Mouse (Mus musculus): ENCODE measurements at regions not wholly inside any gene's neighbourhood (a gene's known extent, or its start where the extent isn't known, plus 50 kb on each side); places are given as distances from the start of the nearest gene placed in this dataset.

DNA sequence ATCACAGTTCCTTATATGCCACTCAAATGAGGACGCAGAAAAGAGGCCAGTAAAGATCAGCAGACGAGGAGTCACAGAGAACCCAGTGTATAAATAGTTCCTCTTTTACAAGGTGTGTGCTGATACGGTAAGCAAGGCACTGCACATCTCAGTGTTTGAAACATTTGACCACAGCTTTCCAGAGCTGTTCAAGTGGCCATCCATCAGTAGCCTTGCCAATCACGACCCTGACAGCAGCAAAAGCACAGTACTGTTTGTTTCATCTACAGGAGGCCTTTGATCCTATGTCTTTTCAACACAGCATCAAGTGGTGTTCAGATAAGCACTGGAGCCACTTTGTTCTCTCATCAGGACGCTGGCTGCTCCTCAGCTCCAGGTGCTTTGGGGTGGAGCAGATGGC lies 511.4 kb upstream of the Adarb2 start:
- Histone ChIP-seq H3K9ac (ENCODE audit: low read length) (no peak overlapping the region), H3K36me3 (ENCODE audit: control insufficient read depth, insufficient read depth, low read length) (no peaks in the 10 kb centered on the region), H3K4me2 (ENCODE audit: low read length) (no peak overlapping the region), H3K27ac (ENCODE audit: low read depth, low read length) (no peak overlapping the region), H3K9me3 (replicated peaks; ENCODE audit: control insufficient read depth, low read length) (no peaks in the 10 kb centered on the region), H3K4me1 (ENCODE audit: control insufficient read depth, insufficient read depth, low read length) (no peaks in the 10 kb centered on the region), H3K4me3 (ENCODE audit: low read depth, low read length) (no peak overlapping the region), H3K27me3 (replicated peaks; ENCODE audit: control insufficient read depth, insufficient read depth, low read length) (no peaks in the 10 kb centered on the region)
- no peak for ATAC-seq
- DNase-seq (ENCODE audit: low spot score), result no peak
- 69% methylated on average over 5 of the region's 5 CpGs for WGBS

DNA sequence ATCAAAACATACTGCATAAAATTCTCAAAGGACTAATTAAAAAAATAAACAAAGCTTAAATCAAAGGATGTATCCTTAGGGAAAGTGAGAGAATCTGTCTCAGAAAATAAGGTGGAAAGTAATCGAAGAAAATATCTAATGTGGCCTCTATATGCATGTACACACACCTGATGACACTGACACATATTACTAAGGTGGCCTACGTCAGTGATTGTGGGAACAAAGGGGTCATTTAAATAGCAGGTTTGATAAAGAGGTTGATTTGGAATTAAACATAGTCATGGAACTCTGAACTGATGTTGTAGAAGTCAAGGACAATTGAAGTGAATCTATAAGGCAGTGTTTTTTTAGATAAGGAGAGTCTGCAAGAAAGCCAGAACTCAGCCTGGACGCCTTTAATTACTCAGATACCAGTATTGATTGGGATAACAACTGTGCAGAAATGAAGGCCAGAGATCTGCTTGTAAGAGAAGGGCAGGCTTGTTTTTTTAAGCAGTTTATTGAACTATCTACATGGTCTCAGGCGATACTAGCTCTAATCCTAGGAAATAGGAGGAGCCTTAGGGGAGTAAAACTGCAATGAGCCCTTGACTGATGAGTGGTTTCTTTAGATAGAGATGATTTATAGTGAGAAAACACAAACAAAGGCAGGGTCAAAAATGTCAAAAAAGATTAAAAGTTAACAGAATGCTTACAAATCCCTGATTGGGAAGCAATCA lies 504.9 kb upstream of the Adarb2 start:
- DNase-seq (ENCODE audit: low spot score), result no peak
- H3K4me2 ChIP-seq (ENCODE audit: low read length), result no peak overlapping the region
- H3K36me3 ChIP-seq (ENCODE audit: control insufficient read depth, insufficient read depth, low read length), result no peaks in the 10 kb centered on the region
- WGBS, result 87% methylated on average over 4 of the region's 4 CpGs
- no peak overlapping the region for H3K9ac ChIP-seq (ENCODE audit: low read length)
- no peak for ATAC-seq
- H3K4me3 ChIP-seq (ENCODE audit: low read depth, low read length), result no peak overlapping the region
- H3K27me3 ChIP-seq (replicated peaks; ENCODE audit: control insufficient read depth, insufficient read depth, low read length), result no peaks in the 10 kb centered on the region
- H3K4me1 ChIP-seq (ENCODE audit: control insufficient read depth, insufficient read depth, low read length), result no peaks in the 10 kb centered on the region
- H3K27ac ChIP-seq (ENCODE audit: low read depth, low read length), result no peak overlapping the region
- no peaks in the 10 kb centered on the region for H3K9me3 ChIP-seq (replicated peaks; ENCODE audit: control insufficient read depth, low read length)

DNA sequence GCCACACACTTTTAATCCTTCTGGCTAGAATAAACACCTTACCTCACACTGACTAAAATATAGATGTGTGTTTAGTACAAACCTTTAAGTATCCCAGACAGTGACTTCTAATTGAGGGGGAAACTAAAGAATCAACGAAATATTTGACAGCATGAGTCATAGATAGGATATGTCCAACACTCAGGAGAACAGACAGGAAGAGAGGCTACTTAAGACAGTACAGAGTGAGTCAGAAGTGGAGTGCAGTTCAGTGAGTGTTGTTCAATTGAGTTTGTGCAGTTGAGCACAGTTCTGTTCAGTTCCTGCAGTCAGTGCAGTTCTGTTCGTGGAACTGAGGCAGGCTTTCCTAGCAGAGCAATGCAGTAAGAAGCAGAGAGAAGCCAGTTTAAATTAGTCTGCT lies 481.1 kb upstream of the Adarb2 start:
- H3K36me3 ChIP-seq (ENCODE audit: control insufficient read depth, insufficient read depth, low read length), result no peaks in the 10 kb centered on the region
- H3K9me3 ChIP-seq (replicated peaks; ENCODE audit: control insufficient read depth, low read length), result no peaks in the 10 kb centered on the region
- no peaks in the 10 kb centered on the region for H3K4me1 ChIP-seq (ENCODE audit: control insufficient read depth, insufficient read depth, low read length)
- no peak overlapping the region for H3K27ac ChIP-seq (ENCODE audit: low read depth, low read length)
- H3K4me2 ChIP-seq (ENCODE audit: low read length), result no peak overlapping the region
- ATAC-seq (no peak), DNase-seq (ENCODE audit: low spot score) (no peak)
- no peaks in the 10 kb centered on the region for H3K27me3 ChIP-seq (replicated peaks; ENCODE audit: control insufficient read depth, insufficient read depth, low read length)
- 73% methylated on average over 2 of the region's 2 CpGs for WGBS
- no peak overlapping the region for H3K9ac ChIP-seq (ENCODE audit: low read length)
- H3K4me3 ChIP-seq (ENCODE audit: low read depth, low read length), result no peak overlapping the region

DNA sequence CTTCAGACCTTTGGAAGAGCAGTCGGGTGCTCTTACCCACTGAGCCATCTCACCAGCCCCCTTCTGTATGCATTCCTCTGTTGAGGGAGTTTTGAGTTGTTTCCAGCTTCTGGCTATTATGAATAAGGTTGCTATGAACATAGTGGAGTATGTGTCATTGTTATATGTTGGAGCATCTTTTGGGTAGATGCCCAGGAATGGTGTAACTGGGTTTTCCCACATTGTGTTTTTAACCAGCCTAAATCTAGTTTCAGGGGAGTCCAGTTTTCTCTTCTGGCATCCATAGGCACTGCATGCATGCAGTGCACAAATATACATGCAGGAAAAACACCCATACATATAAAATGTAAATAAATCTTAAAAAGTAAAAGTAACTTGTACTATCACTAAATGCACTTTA lies 453.0 kb upstream of the Adarb2 start:
- Histone ChIP-seq H3K27me3 (replicated peaks; ENCODE audit: control insufficient read depth, insufficient read depth, low read length) (no peaks in the 10 kb centered on the region), H3K4me3 (ENCODE audit: low read depth, low read length) (no peak overlapping the region), H3K4me1 (ENCODE audit: control insufficient read depth, insufficient read depth, low read length) (no peaks in the 10 kb centered on the region), H3K4me2 (ENCODE audit: low read length) (no peak overlapping the region), H3K9me3 (replicated peaks; ENCODE audit: control insufficient read depth, low read length) (no peaks in the 10 kb centered on the region), H3K9ac (ENCODE audit: low read length) (no peak overlapping the region), H3K36me3 (ENCODE audit: control insufficient read depth, insufficient read depth, low read length) (no peaks in the 10 kb centered on the region), H3K27ac (ENCODE audit: low read depth, low read length) (no peak overlapping the region)
- DNase-seq (ENCODE audit: low spot score) (no peak), ATAC-seq (no peak)
- WGBS, result 93% methylated on average over 1 of the region's 1 CpGs

DNA sequence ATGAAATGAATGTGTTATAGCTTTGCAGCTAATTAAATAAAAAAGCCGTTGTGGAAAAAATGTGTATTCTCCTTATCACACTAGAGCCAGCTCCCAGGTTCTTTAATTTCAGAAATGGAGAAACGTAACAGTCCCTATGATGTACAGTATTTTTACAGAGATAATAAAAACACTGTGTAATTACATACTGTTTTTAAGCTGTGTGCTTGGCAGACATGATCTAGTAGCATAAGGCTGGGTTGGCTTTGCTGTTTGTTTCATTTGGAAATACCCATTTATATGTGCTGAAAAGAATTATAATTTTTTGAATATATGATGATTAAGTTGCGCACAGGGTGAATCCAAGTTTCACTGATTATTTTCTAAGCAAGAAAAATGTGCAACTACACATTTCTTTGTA lies 417.4 kb upstream of the Adarb2 start:
- no peak overlapping the region for H3K27ac ChIP-seq (ENCODE audit: low read depth, low read length)
- no peak overlapping the region for H3K4me2 ChIP-seq (ENCODE audit: low read length)
- WGBS, result 86% methylated on average over 3 of the region's 3 CpGs
- no peaks in the 10 kb centered on the region for H3K27me3 ChIP-seq (replicated peaks; ENCODE audit: control insufficient read depth, insufficient read depth, low read length)
- H3K36me3 ChIP-seq (ENCODE audit: control insufficient read depth, insufficient read depth, low read length), result no peaks in the 10 kb centered on the region
- H3K9me3 ChIP-seq (replicated peaks; ENCODE audit: control insufficient read depth, low read length), result no peaks in the 10 kb centered on the region
- DNase-seq (ENCODE audit: low spot score) (peak; percentile 9), ATAC-seq (no peak)
- no peak overlapping the region for H3K4me3 ChIP-seq (ENCODE audit: low read depth, low read length)
- no peak overlapping the region for H3K9ac ChIP-seq (ENCODE audit: low read length)
- no peaks in the 10 kb centered on the region for H3K4me1 ChIP-seq (ENCODE audit: control insufficient read depth, insufficient read depth, low read length)

DNA sequence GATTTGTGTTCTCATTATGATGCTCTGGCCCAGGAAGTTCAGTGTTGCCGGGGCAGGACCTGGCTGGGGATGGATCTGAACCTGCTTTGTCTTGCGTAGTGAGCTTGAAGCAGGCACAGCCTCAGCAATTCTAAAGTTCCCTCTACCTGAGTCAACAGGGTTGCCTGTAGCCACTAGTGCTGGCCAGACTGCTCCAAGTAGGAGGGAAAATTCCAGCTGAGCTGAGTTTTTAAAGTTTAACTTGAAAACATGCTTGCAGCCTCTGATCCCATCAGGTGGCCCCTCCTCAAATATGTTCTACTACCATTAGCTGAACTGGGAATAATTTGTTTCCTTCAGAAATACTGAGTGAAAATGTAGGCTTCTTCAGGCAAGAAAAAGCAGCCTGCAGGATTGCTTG lies 412.6 kb upstream of the Adarb2 start:
- H3K36me3 ChIP-seq (ENCODE audit: control insufficient read depth, insufficient read depth, low read length), result no peaks in the 10 kb centered on the region
- H3K4me3 ChIP-seq (ENCODE audit: low read depth, low read length), result no peak overlapping the region
- DNase-seq (ENCODE audit: low spot score) (no peak), ATAC-seq (no peak)
- no peak overlapping the region for H3K27ac ChIP-seq (ENCODE audit: low read depth, low read length)
- no peak overlapping the region for H3K9ac ChIP-seq (ENCODE audit: low read length)
- no peak overlapping the region for H3K4me2 ChIP-seq (ENCODE audit: low read length)
- H3K27me3 ChIP-seq (replicated peaks; ENCODE audit: control insufficient read depth, insufficient read depth, low read length), result no peaks in the 10 kb centered on the region
- H3K9me3 ChIP-seq (replicated peaks; ENCODE audit: control insufficient read depth, low read length), result no peaks in the 10 kb centered on the region
- 84% methylated on average over 2 of the region's 2 CpGs for WGBS
- no peaks in the 10 kb centered on the region for H3K4me1 ChIP-seq (ENCODE audit: control insufficient read depth, insufficient read depth, low read length)
